8 mouse cellular contexts compared by ENCODE assay signal in the genomic region with DNA sequence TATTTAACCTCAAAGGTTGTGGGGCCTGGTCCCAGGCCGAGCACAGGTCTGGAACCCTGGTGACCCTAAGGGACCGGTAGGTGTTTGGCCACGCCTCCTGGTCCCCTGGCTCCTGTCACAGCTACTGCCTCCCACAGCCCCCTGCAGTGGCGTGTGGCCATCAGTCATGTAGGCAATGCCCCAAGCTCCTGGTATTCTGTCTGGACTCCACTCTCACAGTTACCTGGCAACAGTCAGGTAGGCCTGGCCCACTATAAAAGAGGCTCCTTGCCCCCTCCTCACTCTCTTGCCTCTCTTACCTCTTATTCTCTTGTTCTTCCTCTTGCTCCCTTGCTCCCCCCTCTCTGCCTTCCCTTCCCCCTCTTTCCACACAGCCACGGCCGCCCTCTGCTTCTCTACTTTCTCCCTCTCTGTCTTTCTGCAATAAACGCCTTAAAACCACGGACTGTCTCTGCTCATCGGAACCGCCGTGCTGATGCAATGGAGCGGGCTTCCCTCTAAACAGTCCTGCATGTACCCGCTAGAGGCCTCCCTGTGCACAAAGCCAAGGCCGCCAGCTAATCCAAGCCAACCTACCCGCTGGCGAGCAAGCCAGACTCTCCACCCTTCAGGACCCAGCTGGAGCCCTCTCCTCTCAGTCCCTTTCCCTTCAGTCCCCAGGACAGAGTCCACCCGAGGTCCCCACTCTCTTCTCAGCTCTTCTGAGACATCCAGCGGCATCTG. TPM values are rescaled to one million over a fixed set of nuclear protein-coding genes. Genes with fewer than 3 reads are reported as not detected.
DNase-seq lines count a peak whose midpoint lies in the region; ATAC-seq and TF ChIP-seq lines count a peak whose summit lies in the region.

No protein-coding gene starts in this region.

- intact Hi-C loops in heart, postnatal 25 days (cut with DNase I), result loop anchor here (5.0 kb wide), 1 partner anchor 34 kb away; no protein-coding TSS in a partner anchor

- peak; percentile 27 for DNase-seq in ES-E14 (ENCODE audit: low read depth, low spot score)
- peak; percentile 52 to 56 for DNase-seq in cerebellum, adult 18-20 months
- peak; percentile 63 for DNase-seq in forebrain, postnatal 0 days
- peak; percentile 56 for DNase-seq in heart, postnatal 25 days (ENCODE audit: low spot score)
- peak; percentile 27 to 59 for DNase-seq in layer of hippocampus, adult 18-20 months (ENCODE audit: low spot score in 2 of 2)
- peak; percentile 20 for DNase-seq in yolk sac, embryonic 10.5 days (ENCODE audit: low spot score)

- no peaks in the 10 kb centered on the region for H3K9me3 ChIP-seq in ES-E14 (ENCODE audit: control insufficient read depth, insufficient read depth, low read depth, low read length)
- no peaks in the 10 kb centered on the region for H3K9me3 ChIP-seq in forebrain, postnatal 0 days (ENCODE audit: low read length)
- no peaks in the 10 kb centered on the region for H3K9me3 ChIP-seq in liver, embryonic 16.5 days (replicated peaks; ENCODE audit: control insufficient read depth, low read length)
- no peaks in the 10 kb centered on the region for H3K9me3 ChIP-seq in neural tube, embryonic 14.5 days (ENCODE audit: control insufficient read depth, low read length)

- H3K36me3 ChIP-seq in ES-E14 (ENCODE audit: control insufficient read depth, insufficient read depth, low read length, poor library complexity, severe bottlenecking), result no peaks in the 10 kb centered on the region
- H3K36me3 ChIP-seq in forebrain, postnatal 0 days (ENCODE audit: insufficient read depth), result no peaks in the 10 kb centered on the region
- no peaks in the 10 kb centered on the region for H3K36me3 ChIP-seq in liver, embryonic 16.5 days (ENCODE audit: control insufficient read depth, insufficient read depth)
- no peaks in the 10 kb centered on the region for H3K36me3 ChIP-seq in neural tube, embryonic 14.5 days (ENCODE audit: control insufficient read depth, insufficient read depth, low read length)

- in situ Hi-C loops in ES-E14 (cut with MboI; ENCODE audit: low sequenced_read_pairs in 2 of 2, unreplicated experiment in 2 of 2), result no loop called here

- peak; percentile 94 for ATAC-seq in forebrain, postnatal 0 days
- ATAC-seq in liver, embryonic 16.5 days (ENCODE audit: low read depth), result peak; percentile 32; the same call in 1 of the 2 replicates
- peak; percentile 84 for ATAC-seq in neural tube, embryonic 14.5 days (ENCODE audit: low read depth)

- peak overlapping the region; percentile 27 for H3K4me2 ChIP-seq in forebrain, postnatal 0 days (ENCODE audit: low read depth)
- H3K4me2 ChIP-seq in liver, embryonic 16.5 days (ENCODE audit: low read depth, low read length), result no peak overlapping the region
- H3K4me2 ChIP-seq in neural tube, embryonic 14.5 days (ENCODE audit: low read depth, low read length), result no peak overlapping the region; the same call in 1 of the 2 replicates

- TF ChIP-seq CTCF in forebrain, postnatal 0 days (IDR thresholded peaks at IDR 0.05; ENCODE audit: low read depth), result peak; percentile 63

- H3K9ac ChIP-seq in ES-E14 (ENCODE audit: insufficient read depth, low read depth, low read length, poor library complexity, severe bottlenecking), result peak overlapping the region; percentile 34; the same call in 1 of the 2 replicates
- H3K9ac ChIP-seq in forebrain, postnatal 0 days, result 0 out of 2 replicates have a peak overlapping the region, but pooled peaks have one; percentile 22
- H3K9ac ChIP-seq in liver, embryonic 16.5 days (ENCODE audit: low read depth, low read length), result no peak overlapping the region
- no peak overlapping the region for H3K9ac ChIP-seq in neural tube, embryonic 14.5 days (replicated peaks; ENCODE audit: low read depth, low read length)

- WGBS in forebrain, postnatal 0 days, result 39% methylated on average over 18 of the region's 18 CpGs
- 44% methylated on average over 18 of the region's 18 CpGs for WGBS in liver, embryonic 16.5 days (ENCODE audit: insufficient replicate concordance)
- WGBS in neural tube, embryonic 14.5 days, result 34% methylated on average over 18 of the region's 18 CpGs

- no peaks in the 10 kb centered on the region for H3K27me3 ChIP-seq in forebrain, postnatal 0 days (ENCODE audit: insufficient read depth, low read length)
- no peaks in the 10 kb centered on the region for H3K27me3 ChIP-seq in liver, embryonic 16.5 days (ENCODE audit: control insufficient read depth, insufficient read depth, low read depth, low read length)
- H3K27me3 ChIP-seq in neural tube, embryonic 14.5 days (ENCODE audit: control insufficient read depth, insufficient read depth, low read length), result no peaks in the 10 kb centered on the region

- H3K4me3 ChIP-seq in ES-E14 (ENCODE audit: insufficient read depth in 1 of 2, low read depth in 1 of 2, low read length in 2 of 2, poor library complexity in 1 of 2, severe bottlenecking in 1 of 2), result peak overlapping the region; percentile 41 to 67; a peak in 3 of 4 replicates
- no peak overlapping the region for H3K4me3 ChIP-seq in forebrain, postnatal 0 days (ENCODE audit: low read depth, low read length)
- H3K4me3 ChIP-seq in liver, embryonic 16.5 days (ENCODE audit: low read depth, low read length), result no peak overlapping the region
- no peak overlapping the region for H3K4me3 ChIP-seq in neural tube, embryonic 14.5 days (ENCODE audit: low read depth, low read length)

- no peaks in the 10 kb centered on the region for H3K4me1 ChIP-seq in ES-E14 (ENCODE audit: control insufficient read depth in 2 of 2, insufficient read depth in 2 of 2, low read length in 2 of 2, poor library complexity in 1 of 2)
- H3K4me1 ChIP-seq in forebrain, postnatal 0 days (ENCODE audit: insufficient read depth), result no peaks in the 10 kb centered on the region
- no peaks in the 10 kb centered on the region for H3K4me1 ChIP-seq in liver, embryonic 16.5 days (ENCODE audit: control insufficient read depth, low read depth, low read length)
- H3K4me1 ChIP-seq in neural tube, embryonic 14.5 days (ENCODE audit: control insufficient read depth, insufficient read depth, low read length), result peaks cover 7% of the 10 kb centered on the region; the same call in 1 of the 2 replicates

- no peak overlapping the region for H3K27ac ChIP-seq in ES-E14 (ENCODE audit: insufficient read depth, low read depth, low read length, poor library complexity, severe bottlenecking)
- no peak overlapping the region for H3K27ac ChIP-seq in forebrain, postnatal 0 days (ENCODE audit: low read depth, low read length)
- H3K27ac ChIP-seq in liver, embryonic 16.5 days (ENCODE audit: low read length), result no peak overlapping the region
- no peak overlapping the region for H3K27ac ChIP-seq in neural tube, embryonic 14.5 days (ENCODE audit: low read depth, low read length)

TF ChIP-seq in ES-E14, 5 proteins besides CTCF, POLR2A, EP300 and RAD21:
- TF ChIP-seq ZNF384 (IDR thresholded peaks at IDR 0.05; ENCODE audit: low read depth, low read length), result no peak
- TF ChIP-seq HCFC1 (IDR thresholded peaks at IDR 0.05; ENCODE audit: borderline replicate concordance, insufficient read depth, low read length), result no peak
- TF ChIP-seq ZC3H11A (IDR thresholded peaks at IDR 0.05; ENCODE audit: borderline replicate concordance, low read depth, low read length), result no peak
- no peak for TF ChIP-seq CHD2 (IDR thresholded peaks at IDR 0.05; ENCODE audit: low read depth, low read length)
- no peak for TF ChIP-seq MAFK (IDR thresholded peaks at IDR 0.05; ENCODE audit: insufficient read depth, low read depth, low read length)

RNA-seq across cellular contexts. Expression of gene Filip1l, which starts 9.9 kb away (rescaled TPM):
- 1.9 and 7.4 TPM in 2 replicates for total RNA-seq in ES-E14 (2012; rRNA removed)
- 1.3 and 1.8 TPM in 2 replicates for total RNA-seq in forebrain, postnatal 0 days (2014; rRNA removed)
- 1.7 and 1.8 TPM in 2 replicates for polyA plus RNA-seq in forebrain, postnatal 0 days (2015; fragmentation: Nextera tagmentation; extraction: Ambion mirVana)
- 10 to 100 TPM; 32.9 to 40.7 TPM for total RNA-seq in heart, postnatal 25 days (2021)
- 1 to 10 TPM; 3.2 to 4.6 TPM for total RNA-seq in layer of hippocampus, adult 18-20 months (2021)
- polyA plus RNA-seq in liver, embryonic 16.5 days (2015; fragmentation: Nextera tagmentation; extraction: Ambion mirVana), result 3.8 and 5.0 TPM in 2 replicates
- 1.8 and 4.0 TPM in 2 replicates for polyA plus RNA-seq in neural tube, embryonic 14.5 days (2014; fragmentation: Nextera tagmentation; extraction: Ambion mirVana)

Comparison
In these comparisons a context has a peak if more than half of its experiments do, and no peak if none do; other contexts are left out.
1. H3K4me3 ChIP-seq: peak in ES-E14 (2 of 2); none in forebrain, postnatal 0 days (single experiment), liver, embryonic 16.5 days (single experiment) and neural tube, embryonic 14.5 days (single experiment).
2. H3K9ac ChIP-seq: peak in ES-E14 (single experiment) and forebrain, postnatal 0 days (single experiment); none in liver, embryonic 16.5 days (single experiment) and neural tube, embryonic 14.5 days (single experiment).
3. ATAC-seq: peak in every context shown above with its lines; median percentile 94 in forebrain, postnatal 0 days; 84 in neural tube, embryonic 14.5 days; 32 in liver, embryonic 16.5 days.
4. Peak in every context shown above with its lines, with median percentiles within 50 percentile points of each other: DNase-seq.